Mouse (Mus musculus): ENCODE measurements around the gene Desi2. TPM values are rescaled to one million over a fixed set of nuclear protein-coding genes. Genes with fewer than 3 reads are reported as not detected.
"Not testable (repeated sequence)": the region's sequence is repeated elsewhere in the genome, so short reads cannot be mapped to it uniquely, and the experiment has no call there.

Desi2 gene
- polyA plus RNA-seq, 1 experiment: 5.3 TPM

DNA sequence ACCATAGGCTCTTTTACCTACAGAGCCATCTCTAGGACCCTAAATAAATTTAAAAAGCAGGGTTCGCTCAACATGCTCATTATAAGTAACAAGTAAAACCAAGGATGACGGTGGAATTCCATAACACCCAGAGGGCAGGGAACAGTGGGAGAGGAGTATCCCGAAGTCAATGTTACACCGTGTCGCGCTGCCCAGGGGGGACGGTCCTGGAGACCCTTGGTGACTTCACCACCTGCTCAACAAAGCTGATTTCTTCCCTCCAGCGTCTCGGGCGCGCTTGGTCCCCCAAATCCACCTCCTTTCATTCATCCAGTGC lies 88.5 kb downstream of the Desi2 start:
- TF ChIP-seq POLR2A (IDR thresholded peaks at IDR 0.05; ENCODE audit: borderline replicate concordance, control insufficient read depth, low read depth, low read length) (no peak), CTCF (IDR thresholded peaks at IDR 0.05; ENCODE audit: control insufficient read depth, insufficient read depth, low read length) (no peak)
- peak overlapping the region; percentile 9 for H3K4me3 ChIP-seq (replicated peaks; ENCODE audit: control insufficient read depth, low read depth, low read length)
- H3K4me1 ChIP-seq (ENCODE audit: control insufficient read depth, insufficient read depth, low read length): no peaks in the 10 kb centered on the region
- H3K27ac ChIP-seq (ENCODE audit: control insufficient read depth, insufficient read depth, low read depth, low read length, poor library complexity): no peak overlapping the region
- 15% methylated on average over 11 of the region's 11 CpGs for WGBS

DNA sequence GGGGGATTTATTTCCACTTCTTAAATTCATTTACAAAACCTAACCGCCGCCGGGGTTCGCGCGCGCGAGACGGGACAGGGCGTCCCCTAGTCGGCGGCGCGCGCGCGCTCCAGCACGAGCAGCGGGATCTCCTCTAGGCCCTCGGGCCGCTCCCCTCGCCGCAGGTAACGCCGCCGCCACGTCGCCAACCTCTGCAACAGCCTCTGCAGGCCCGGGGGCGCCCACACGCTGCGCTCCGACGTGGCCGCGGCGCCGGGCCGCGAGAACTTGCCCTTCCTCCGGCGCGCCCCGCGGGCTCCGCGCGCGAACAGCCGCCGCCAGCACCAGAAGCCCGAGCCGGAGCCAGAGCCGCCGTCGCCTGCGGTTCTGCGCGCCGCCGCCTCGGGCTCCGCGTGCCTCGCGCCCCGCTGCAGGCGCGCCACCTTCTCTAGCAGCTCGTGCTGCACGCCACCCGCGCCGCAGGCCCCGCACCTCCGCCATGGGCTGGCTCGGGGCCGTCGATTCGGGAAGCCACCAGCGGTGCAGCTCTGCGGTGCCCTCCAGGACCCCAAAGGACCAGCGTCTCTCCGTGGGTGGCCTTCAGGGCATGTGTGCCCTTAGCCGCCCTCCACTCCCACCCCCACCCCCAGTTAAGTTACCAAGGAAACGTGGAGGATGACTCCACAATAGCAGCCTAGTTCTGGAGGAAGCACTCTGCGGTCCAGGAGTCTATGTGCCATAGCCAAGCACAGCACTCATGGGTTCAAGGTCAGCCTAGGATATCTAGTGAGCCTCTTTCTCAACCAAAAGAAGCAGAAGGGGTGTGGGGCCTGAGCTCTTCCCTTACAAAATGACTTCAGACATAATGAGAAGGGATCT lies 89.1 kb downstream of the Desi2 start:
- WGBS: 1% methylated on average over 86 of the region's 87 CpGs
- H3K27ac ChIP-seq (ENCODE audit: control insufficient read depth, insufficient read depth, low read depth, low read length, poor library complexity): no peak overlapping the region
- no peaks in the 10 kb centered on the region for H3K4me1 ChIP-seq (ENCODE audit: control insufficient read depth, insufficient read depth, low read length)
- TF ChIP-seq CTCF (IDR thresholded peaks at IDR 0.05; ENCODE audit: control insufficient read depth, insufficient read depth, low read length) (no peak), POLR2A (IDR thresholded peaks at IDR 0.05; ENCODE audit: borderline replicate concordance, control insufficient read depth, low read depth, low read length) (no peak)
- no peak overlapping the region for H3K4me3 ChIP-seq (replicated peaks; ENCODE audit: control insufficient read depth, low read depth, low read length)

DNA sequence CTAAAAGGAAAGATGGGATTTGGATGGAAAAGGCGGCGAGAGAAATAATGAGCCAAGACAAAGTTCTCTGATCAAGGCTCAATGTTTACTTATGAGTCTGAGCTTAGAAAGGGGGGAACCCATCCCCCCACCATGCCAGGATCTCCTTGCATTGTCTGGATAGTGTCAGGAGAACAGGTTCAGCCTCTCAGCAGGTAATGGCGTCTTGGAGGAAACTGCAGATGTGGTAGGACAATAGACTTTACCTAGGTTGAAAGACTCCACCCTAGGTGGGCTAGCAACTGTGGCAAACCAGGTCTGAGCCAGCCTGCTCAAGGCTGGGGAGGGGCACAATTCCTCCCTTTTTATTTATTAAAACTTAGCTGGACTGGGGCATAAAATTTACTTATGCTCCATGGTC lies 96.1 kb downstream of the Desi2 start:
- not testable (repeated sequence) for H3K4me3 ChIP-seq (replicated peaks; ENCODE audit: control insufficient read depth, low read depth, low read length); H3K27ac ChIP-seq (ENCODE audit: control insufficient read depth, insufficient read depth, low read depth, low read length, poor library complexity); H3K4me1 ChIP-seq (ENCODE audit: control insufficient read depth, insufficient read depth, low read length)
- WGBS: 92% methylated on average over 3 of the region's 3 CpGs

DNA sequence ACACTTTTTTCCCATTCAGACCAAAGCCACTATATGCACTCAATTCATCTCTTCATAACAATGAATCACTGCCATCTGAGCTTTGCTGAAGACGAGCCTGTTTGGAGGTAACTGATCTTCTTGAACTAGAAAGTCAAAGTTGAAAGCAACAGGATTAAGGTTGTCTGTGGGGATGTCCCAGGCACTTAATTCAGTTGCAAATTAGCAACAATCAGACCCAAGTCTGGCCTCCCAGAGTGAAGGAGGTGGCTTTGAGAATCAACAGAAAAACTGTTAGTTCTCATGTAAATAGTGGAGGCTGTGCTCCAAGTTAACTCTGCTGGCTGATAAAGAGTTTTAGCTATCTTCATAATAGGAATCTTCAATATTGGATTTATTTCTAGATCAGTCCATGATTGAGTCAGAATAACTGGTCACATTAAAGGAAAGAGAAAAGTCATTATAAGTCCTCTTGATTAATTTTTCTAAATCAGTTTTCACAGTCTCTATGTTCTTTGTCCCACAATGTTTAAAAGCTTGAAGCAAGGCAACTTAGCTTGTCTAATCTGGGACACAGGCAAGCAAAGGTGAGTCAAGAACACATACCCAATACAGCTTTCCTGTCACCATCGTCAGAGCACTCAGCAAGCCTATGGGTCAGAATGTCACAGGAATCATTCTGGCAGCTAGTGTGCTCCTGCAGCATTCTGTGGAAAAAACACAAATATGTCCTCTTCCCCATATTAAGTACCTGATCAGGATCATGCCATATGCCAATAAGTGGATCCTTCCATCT lies 96.9 kb downstream of the Desi2 start:
- Histone ChIP-seq H3K27ac (ENCODE audit: control insufficient read depth, insufficient read depth, low read depth, low read length, poor library complexity) (no peak overlapping the region), H3K4me3 (replicated peaks; ENCODE audit: control insufficient read depth, low read depth, low read length) (no peak overlapping the region), H3K4me1 (ENCODE audit: control insufficient read depth, insufficient read depth, low read length) (no peaks in the 10 kb centered on the region)
- no peak for TF ChIP-seq CTCF (IDR thresholded peaks at IDR 0.05; ENCODE audit: control insufficient read depth, insufficient read depth, low read length)
- TF ChIP-seq POLR2A (IDR thresholded peaks at IDR 0.05; ENCODE audit: borderline replicate concordance, control insufficient read depth, low read depth, low read length): no peak
- WGBS: 74% methylated on average over 2 of the region's 2 CpGs

DNA sequence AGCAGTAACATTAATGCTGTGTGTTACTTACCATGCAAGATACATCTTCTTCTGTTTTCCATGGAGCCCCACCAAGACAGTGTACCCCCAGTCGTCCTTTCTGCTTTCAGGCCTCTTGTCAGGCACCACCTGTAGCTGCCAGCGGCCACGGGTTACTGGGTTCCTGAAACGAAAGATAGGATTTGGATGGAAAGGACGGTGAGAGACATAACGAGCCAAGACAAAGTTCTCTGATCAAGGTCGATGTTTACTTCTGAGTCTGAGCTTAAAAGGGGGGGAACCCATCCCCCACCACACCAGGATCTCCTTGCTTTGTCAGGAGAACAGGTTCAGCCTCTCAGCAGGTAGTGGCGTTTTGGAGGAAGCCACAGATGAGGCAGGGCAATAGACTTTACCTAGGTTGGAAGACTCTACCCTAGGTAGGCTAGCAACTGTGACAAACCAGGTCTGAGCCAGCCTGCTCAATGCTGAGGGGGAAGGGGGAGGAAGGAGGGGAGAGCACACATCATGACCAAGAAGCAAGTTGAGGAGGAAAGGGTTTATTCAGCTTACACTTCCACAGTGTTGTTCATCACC lies 100.5 kb downstream of the Desi2 start:
- 67% methylated on average over 8 of the region's 8 CpGs for WGBS
- Histone ChIP-seq H3K27ac (ENCODE audit: control insufficient read depth, insufficient read depth, low read depth, low read length, poor library complexity) (no peak overlapping the region), H3K4me1 (ENCODE audit: control insufficient read depth, insufficient read depth, low read length) (no peaks in the 10 kb centered on the region), H3K4me3 (replicated peaks; ENCODE audit: control insufficient read depth, low read depth, low read length) (no peak overlapping the region)
- TF ChIP-seq CTCF (IDR thresholded peaks at IDR 0.05; ENCODE audit: control insufficient read depth, insufficient read depth, low read length): no peak
- TF ChIP-seq POLR2A (IDR thresholded peaks at IDR 0.05; ENCODE audit: borderline replicate concordance, control insufficient read depth, low read depth, low read length): no peak

DNA sequence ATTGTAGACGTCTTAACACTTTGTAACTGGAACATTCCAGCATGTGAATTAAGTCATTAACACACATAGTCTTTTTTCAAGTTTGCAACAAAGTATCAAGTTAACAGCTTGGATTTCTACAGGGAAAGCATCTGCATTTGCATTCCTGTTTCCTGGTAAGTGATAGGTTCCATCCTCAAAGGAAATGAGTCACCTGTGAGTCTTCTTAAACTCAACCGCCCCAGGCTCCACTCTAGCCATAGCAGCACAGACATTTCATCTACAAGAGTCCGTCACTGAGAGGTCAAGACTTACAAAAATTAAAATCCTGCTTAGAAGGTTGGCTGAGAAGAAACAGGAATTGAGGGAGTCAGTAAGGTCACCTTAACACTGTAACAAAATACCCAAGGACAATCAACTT lies 104.5 kb downstream of the Desi2 start:
- WGBS: 82% methylated on average over 3 of the region's 3 CpGs

DNA sequence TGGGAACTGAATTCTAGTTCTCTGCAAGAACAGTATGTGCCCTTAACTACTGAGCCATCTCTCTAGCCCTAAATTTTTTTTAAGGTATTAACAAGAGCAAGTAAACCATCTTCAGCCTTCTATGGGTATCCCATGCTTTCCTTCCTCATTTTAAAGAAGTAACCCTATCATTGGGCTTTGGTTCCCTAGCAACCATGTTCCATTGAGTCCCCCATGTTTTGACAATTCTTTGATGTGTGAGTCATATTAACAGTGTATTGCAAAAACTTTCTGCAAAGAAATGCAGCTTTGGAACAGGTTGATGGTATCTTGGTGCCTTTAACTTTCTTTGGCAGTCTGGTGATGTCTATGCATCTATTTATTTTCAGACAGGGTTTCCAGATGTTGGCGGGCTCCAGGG lies 106.8 kb downstream of the Desi2 start:
- 86% methylated on average over 1 of the region's 1 CpGs for WGBS
- H3K4me3 ChIP-seq (replicated peaks; ENCODE audit: control insufficient read depth, low read depth, low read length): no peak overlapping the region
- TF ChIP-seq CTCF (IDR thresholded peaks at IDR 0.05; ENCODE audit: control insufficient read depth, insufficient read depth, low read length) (no peak), POLR2A (IDR thresholded peaks at IDR 0.05; ENCODE audit: borderline replicate concordance, control insufficient read depth, low read depth, low read length) (no peak)
- H3K4me1 ChIP-seq (ENCODE audit: control insufficient read depth, insufficient read depth, low read length): no peaks in the 10 kb centered on the region
- no peak overlapping the region for H3K27ac ChIP-seq (ENCODE audit: control insufficient read depth, insufficient read depth, low read depth, low read length, poor library complexity)

More for the DNA sequence above, 104.5 kb downstream of the Desi2 start:
- H3K4me1 ChIP-seq (ENCODE audit: control insufficient read depth, insufficient read depth, low read length): no peaks in the 10 kb centered on the region
- TF ChIP-seq CTCF (IDR thresholded peaks at IDR 0.05; ENCODE audit: control insufficient read depth, insufficient read depth, low read length) (no peak), POLR2A (IDR thresholded peaks at IDR 0.05; ENCODE audit: borderline replicate concordance, control insufficient read depth, low read depth, low read length) (no peak)
- H3K4me3 ChIP-seq (replicated peaks; ENCODE audit: control insufficient read depth, low read depth, low read length): no peak overlapping the region
- H3K27ac ChIP-seq (ENCODE audit: control insufficient read depth, insufficient read depth, low read depth, low read length, poor library complexity): no peak overlapping the region

DNA sequence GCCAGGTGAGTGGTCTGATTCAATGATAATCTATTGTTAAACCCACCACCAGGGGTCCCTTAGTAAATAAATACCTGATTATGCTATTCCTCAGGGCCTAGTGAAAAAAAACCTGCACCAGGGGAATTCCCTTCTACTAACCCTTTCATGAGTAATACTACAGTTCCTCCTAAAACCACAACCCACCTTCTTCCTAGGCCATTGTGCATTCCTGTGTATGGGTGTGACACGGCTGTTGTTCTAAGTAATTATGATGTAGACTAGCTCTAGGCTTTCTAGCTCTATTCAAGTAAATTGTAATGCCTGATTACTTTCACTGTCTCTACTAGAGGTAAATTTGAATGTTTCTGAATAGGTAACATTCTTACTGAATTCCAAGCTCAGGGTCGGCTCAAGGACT lies 114.0 kb downstream of the Desi2 start:
- H3K4me3 ChIP-seq (replicated peaks; ENCODE audit: control insufficient read depth, low read depth, low read length); H3K4me1 ChIP-seq (ENCODE audit: control insufficient read depth, insufficient read depth, low read length); H3K27ac ChIP-seq (ENCODE audit: control insufficient read depth, insufficient read depth, low read depth, low read length, poor library complexity): not testable (repeated sequence)
- 82% methylated on average over 2 of the region's 2 CpGs for WGBS

All from bone marrow, adult 2 months (tissue).